Mouse (Mus musculus) kidney, embryonic 16.5 days (tissue): ENCODE data around the gene Lrfn5. TPM values are rescaled to one million over a fixed set of nuclear protein-coding genes. Genes with fewer than 3 reads are reported as not detected.

Source experiments
- ATAC-seq: fragments of 200-750 bp; cut with Nextera tagmentation; 2 replicates; pipeline ENCODE4 v1.8.0; 2017; ENCODE audit warnings: moderate TSS enrichment; ENCODE audit not compliant: low FRiP score, low TSS enrichment
- H3K27ac ChIP-seq: fragments of 300-500 bp; sonication (generic); 2 replicates; pipeline ENCODE4 v1.5.1; 2014; ENCODE audit warnings: low read length
- H3K27me3 ChIP-seq: fragments of 300-500 bp; sonication (generic); 2 replicates; pipeline ENCODE4 v1.6.1; 2014; ENCODE audit warnings: low read length, control low read depth, mixed read lengths; ENCODE audit not compliant: insufficient read depth
- H3K36me3 ChIP-seq: fragments of 300-500 bp; sonication (generic); 2 replicates; pipeline ENCODE4 v1.6.1; 2014; ENCODE audit warnings: low read length, control low read depth, mixed read lengths; ENCODE audit not compliant: insufficient read depth
- H3K4me1 ChIP-seq: fragments of 300-500 bp; sonication (generic); 2 replicates; pipeline ENCODE4 v1.6.1; 2014; ENCODE audit warnings: low read length, control low read depth, mixed read lengths; ENCODE audit not compliant: insufficient read depth
- H3K4me2 ChIP-seq: fragments of 300-500 bp; sonication (generic); replicated peaks from 2 replicates; pipeline ENCODE4 v1.6.1; 2014; ENCODE audit warnings: low read depth, low read length
- H3K4me3 ChIP-seq: fragments of 300-500 bp; sonication (generic); 2 replicates; pipeline ENCODE4 v1.5.1; 2014; ENCODE audit warnings: mild to moderate bottlenecking, low read length
- H3K9ac ChIP-seq: fragments of 300-500 bp; sonication (generic); replicated peaks from 2 replicates; pipeline ENCODE4 v1.6.1; 2014; ENCODE audit warnings: low read length
- H3K9me3 ChIP-seq: fragments of 300-500 bp; sonication (generic); 2 replicates; pipeline ENCODE4 v1.6.1; 2016; ENCODE audit warnings: low read length, control low read depth
- WGBS: fragments of 180-500 bp; shearing (Covaris S2); extraction: QIAGEN DNeasy Blood & Tissue Kit; methylation state at CpG from one replicate; pipeline ENCODE4 v1.1.7; 2014; 5-methylcytosine and 5-hydroxymethylcytosine counted together
- polyA plus RNA-seq: library from polyadenylated mRNA; unstranded; fragments of >200 nt; fragmentation: Nextera tagmentation; extraction: Ambion mirVana; gene quantifications from 2 replicates; pipeline ENCODE4 v1.2.1, GENCODE M21; 2015

Gene Lrfn5
- polyA plus RNA-seq, 1 experiment from 2014 or later: 1.7 TPM

DNA sequence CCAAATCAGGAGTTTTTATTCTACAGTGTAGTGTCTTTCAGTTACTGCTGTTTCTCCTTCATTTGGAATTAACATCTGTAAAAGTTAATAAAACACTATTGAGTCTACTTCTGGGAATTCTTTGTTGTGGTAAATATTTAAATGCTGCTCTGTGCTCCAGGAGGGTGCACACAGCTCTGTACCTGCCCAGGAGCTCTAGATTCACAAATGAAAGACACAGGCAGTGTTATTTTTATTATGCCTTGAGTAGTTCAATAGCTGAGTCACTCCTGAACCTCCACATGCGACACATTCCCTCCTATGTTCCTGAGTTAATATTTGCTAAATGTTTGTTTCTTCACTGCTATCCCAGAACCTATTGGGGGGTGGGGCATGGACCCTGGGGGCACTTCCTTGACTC lies 87.1 kb downstream of the Lrfn5 start:
- 77% methylated on average over 1 of the region's 1 CpGs for WGBS
- H3K9ac ChIP-seq: no peak overlapping the region
- no peaks in the 10 kb centered on the region for H3K27me3 ChIP-seq
- ATAC-seq: no peak
- no peaks in the 10 kb centered on the region for H3K36me3 ChIP-seq
- H3K4me1 ChIP-seq: no peaks in the 10 kb centered on the region
- no peak overlapping the region for H3K4me2 ChIP-seq
- no peak overlapping the region for H3K4me3 ChIP-seq
- H3K27ac ChIP-seq: no peak overlapping the region
- no peaks in the 10 kb centered on the region for H3K9me3 ChIP-seq

DNA sequence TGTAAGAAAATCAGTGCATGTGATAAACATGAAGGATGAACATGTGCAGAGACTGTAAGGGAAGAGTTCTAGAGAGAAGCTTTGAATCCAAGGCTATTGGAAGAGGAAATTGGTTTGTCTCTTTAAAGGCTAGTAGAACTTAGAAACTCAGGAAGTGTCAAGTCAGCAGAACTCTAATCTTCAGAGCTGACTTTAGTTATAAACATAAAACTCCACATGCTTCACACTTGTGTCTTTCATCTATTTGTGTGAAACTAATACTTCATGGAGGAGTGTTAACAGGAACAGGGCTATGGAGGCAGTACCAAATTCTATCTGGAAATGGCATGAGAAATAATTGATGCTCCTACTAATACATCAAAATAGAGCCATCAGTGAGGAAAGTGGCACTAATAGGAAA lies 101.6 kb downstream of the Lrfn5 start:
- Histone ChIP-seq H3K9ac (no peak overlapping the region), H3K4me3 (no peak overlapping the region), H3K4me2 (no peak overlapping the region), H3K36me3 (no peaks in the 10 kb centered on the region), H3K27ac (no peak overlapping the region), H3K9me3 (no peaks in the 10 kb centered on the region), H3K4me1 (no peaks in the 10 kb centered on the region), H3K27me3 (no peaks in the 10 kb centered on the region)
- no peak for ATAC-seq

DNA sequence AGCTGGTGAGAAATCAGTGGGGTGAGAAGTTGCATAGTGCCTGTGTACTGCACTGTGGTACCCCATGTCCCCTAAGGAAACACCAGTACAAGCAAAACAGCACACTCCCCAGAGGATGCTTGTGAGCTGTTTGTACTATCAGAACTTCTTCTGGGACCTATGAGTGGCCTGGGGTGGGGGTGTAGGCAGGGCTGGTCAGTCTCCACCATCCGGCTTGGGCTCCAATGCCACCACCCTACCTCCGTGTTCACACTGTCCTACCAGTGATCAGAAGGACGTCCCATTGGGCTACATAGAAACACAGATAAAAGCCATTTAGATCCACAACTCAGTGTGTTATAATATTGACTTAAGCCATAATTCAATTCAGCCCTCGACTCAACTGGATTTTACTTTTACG lies 131.4 kb downstream of the Lrfn5 start:
- H3K4me1 ChIP-seq: no peaks in the 10 kb centered on the region
- H3K36me3 ChIP-seq: no peaks in the 10 kb centered on the region
- ATAC-seq: no peak
- no peaks in the 10 kb centered on the region for H3K9me3 ChIP-seq
- H3K4me3 ChIP-seq: no peak overlapping the region
- 83% methylated on average over 5 of the region's 5 CpGs for WGBS
- H3K27me3 ChIP-seq: no peaks in the 10 kb centered on the region
- H3K4me2 ChIP-seq: no peak overlapping the region
- no peak overlapping the region for H3K27ac ChIP-seq
- no peak overlapping the region for H3K9ac ChIP-seq

DNA sequence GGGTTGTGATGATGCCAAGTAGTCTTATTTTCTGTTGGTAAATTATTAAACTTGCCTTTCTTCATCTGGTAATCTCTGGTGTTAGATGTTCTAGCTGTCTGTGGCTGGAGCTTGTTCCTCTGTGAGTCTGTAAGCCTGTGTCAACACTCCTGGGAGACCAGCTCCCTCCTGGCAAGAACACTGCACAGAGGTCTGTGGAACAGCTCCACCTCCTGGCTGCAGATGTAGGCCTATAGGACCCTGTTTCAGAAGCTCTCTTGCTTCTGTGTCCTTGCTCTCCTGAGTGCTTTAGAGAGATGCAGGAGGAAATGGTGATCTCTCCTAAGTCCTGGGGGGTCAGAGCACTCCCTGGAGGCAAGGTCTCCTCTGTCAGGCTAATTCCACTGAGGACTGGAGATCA lies 200.2 kb downstream of the Lrfn5 start:
- Histone ChIP-seq H3K27ac (no peak overlapping the region), H3K9me3 (no peaks in the 10 kb centered on the region), H3K4me3 (no peak overlapping the region), H3K27me3 (no peaks in the 10 kb centered on the region), H3K4me2 (no peak overlapping the region), H3K9ac (no peak overlapping the region), H3K36me3 (no peaks in the 10 kb centered on the region), H3K4me1 (no peaks in the 10 kb centered on the region)
- ATAC-seq: no peak

DNA sequence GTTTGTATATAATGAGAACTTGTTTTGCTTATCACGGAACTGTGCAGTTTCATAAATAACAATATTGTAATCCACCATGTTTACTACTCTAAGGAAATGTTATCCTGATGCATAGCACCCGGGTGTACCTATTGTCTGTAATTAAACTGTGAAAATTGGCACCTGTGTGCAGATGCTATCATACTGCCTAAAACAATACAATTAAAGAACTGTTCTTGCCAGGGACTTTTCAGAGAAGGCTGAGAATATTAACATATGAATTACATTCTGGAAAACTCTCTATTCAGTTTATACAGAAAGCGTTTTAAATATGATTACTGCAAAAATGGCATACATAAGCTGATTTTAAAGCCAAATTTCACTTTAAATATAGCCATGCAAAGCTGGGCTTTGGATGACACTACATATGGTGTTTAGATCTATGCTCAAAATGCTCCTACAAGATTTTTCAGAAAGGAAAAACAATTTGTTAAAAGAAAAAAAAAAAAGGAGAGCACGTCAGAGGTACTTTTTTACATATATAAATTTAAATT lies 284.2 kb downstream of the Lrfn5 start:
- Histone ChIP-seq H3K4me3 (no peak overlapping the region), H3K4me1 (no peaks in the 10 kb centered on the region), H3K27me3 (no peaks in the 10 kb centered on the region), H3K4me2 (no peak overlapping the region), H3K9me3 (no peaks in the 10 kb centered on the region), H3K27ac (no peak overlapping the region), H3K9ac (no peak overlapping the region), H3K36me3 (no peaks in the 10 kb centered on the region)
- WGBS: 87% methylated on average over 4 of the region's 4 CpGs
- ATAC-seq: no peak

DNA sequence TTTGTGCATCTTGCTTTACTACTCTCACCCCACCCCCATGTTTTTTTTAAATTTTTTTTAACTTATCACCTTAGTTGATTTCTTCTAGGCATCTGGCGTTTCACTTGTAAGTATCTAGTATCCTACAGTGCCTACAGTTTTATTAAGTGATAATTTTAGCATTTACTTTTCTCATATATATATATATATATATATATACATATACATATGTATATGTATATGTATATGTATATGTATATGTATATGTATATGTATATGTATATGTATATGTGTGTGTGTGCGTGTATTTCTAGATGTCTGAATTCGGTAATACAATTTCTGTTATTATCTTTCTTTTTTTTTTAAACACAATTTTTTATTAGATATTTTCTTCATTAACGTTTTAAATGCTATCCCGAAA lies 300.7 kb downstream of the Lrfn5 start:
- Histone ChIP-seq H3K4me3 (no peak overlapping the region), H3K27me3 (no peaks in the 10 kb centered on the region), H3K36me3 (no peaks in the 10 kb centered on the region), H3K4me1 (no peaks in the 10 kb centered on the region), H3K9ac (no peak overlapping the region), H3K27ac (no peak overlapping the region), H3K9me3 (no peaks in the 10 kb centered on the region), H3K4me2 (no peak overlapping the region)
- 95% methylated on average over 5 of the region's 5 CpGs for WGBS
- no peak for ATAC-seq

DNA sequence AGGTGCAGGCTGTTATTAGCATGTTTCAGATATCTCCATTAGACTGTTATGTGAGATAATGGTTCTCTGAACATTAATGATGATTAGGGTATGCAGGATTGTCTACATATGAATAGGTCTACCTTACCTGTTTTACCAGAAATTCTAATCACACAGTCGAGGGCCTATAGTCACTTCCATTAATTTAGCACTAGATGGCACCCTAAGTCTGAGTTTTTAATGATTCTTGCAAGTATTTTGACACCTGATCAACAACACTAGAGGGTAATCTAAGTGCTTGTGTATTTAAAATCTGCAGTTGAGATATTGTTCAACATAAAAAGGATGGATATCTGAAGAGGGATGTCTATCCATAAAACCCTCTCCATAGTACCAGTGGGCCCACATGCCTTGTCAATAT lies 303.4 kb downstream of the Lrfn5 start:
- no peak for ATAC-seq
- Histone ChIP-seq H3K4me1 (no peaks in the 10 kb centered on the region), H3K9ac (no peak overlapping the region), H3K27ac (no peak overlapping the region), H3K36me3 (no peaks in the 10 kb centered on the region), H3K27me3 (no peaks in the 10 kb centered on the region), H3K4me2 (no peak overlapping the region), H3K4me3 (no peak overlapping the region), H3K9me3 (no peaks in the 10 kb centered on the region)
- 17% methylated on average over 1 of the region's 1 CpGs for WGBS

DNA sequence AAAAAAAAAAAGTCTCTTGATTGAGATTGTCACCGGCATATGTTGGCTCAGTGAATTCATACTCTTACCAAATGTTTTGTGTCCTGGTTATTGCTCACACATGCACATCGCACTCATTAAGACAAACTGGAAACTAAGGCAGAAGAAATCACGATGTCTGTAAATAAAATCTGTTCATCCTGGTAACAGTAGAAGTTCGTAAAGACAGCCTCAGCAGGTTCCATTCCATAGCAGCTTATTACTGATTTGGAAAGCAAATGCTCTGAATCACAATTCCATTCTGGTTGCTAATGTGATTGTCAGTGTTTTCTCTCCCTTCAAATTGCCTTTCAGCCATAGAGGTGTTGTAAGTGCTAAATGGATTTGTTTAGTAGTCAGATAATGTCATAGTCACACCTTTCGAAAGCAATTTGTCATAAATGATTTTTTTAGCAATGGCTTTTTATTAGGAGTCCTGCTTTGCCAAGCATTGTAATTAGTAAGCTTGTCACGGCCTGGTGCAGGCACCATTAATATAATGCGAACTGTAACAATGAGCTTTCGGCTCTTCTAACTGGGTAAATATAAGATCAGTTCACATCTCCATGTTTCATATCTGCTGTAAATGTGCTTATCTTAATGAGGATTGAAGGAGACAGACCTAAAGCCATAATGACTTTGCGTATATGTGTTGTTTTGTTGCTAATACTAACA lies 319.8 kb downstream of the Lrfn5 start:
- H3K27me3 ChIP-seq: no peaks in the 10 kb centered on the region
- no peak overlapping the region for H3K9ac ChIP-seq
- no peak for ATAC-seq
- no peaks in the 10 kb centered on the region for H3K4me1 ChIP-seq
- no peaks in the 10 kb centered on the region for H3K36me3 ChIP-seq
- no peak overlapping the region for H3K27ac ChIP-seq
- H3K9me3 ChIP-seq: no peaks in the 10 kb centered on the region
- 90% methylated on average over 9 of the region's 9 CpGs for WGBS
- no peak overlapping the region for H3K4me2 ChIP-seq
- no peak overlapping the region for H3K4me3 ChIP-seq

DNA sequence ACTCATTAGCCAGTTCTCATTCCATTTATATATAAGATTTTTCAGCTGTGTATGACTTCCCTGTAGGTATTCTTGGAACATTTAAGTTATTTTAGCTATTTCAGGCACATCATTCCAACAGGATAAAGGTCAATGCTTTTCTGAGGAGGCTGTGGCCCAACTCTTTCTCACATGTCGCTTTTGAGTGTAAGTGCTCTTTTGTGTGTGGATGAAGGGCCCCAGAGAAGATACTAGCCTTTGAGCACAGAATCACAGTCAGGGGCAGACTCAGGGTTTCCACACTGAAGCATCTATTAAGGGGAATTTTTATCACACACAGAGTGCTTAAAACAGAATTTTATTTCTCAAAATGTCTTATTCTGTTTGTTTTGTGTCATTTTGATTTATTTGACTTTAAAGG lies 331.2 kb downstream of the Lrfn5 start:
- no peaks in the 10 kb centered on the region for H3K4me1 ChIP-seq
- H3K36me3 ChIP-seq: no peaks in the 10 kb centered on the region
- H3K9ac ChIP-seq: no peak overlapping the region

More for the DNA sequence above, 331.2 kb downstream of the Lrfn5 start:
- Histone ChIP-seq H3K27me3 (no peaks in the 10 kb centered on the region), H3K4me2 (no peak overlapping the region), H3K4me3 (no peak overlapping the region), H3K9me3 (no peaks in the 10 kb centered on the region), H3K27ac (no peak overlapping the region)
- no peak for ATAC-seq
- 59% methylated on average over 1 of the region's 1 CpGs for WGBS
